Mouse (Mus musculus): Measurements from ENCODE around the gene Dhx34.

GRCm38 (mm10) chr7:16208781-16209665 lies 12.8 kb downstream of the Dhx34 start:
- peak; percentile 20 for TF ChIP-seq MAX (IDR thresholded peaks at IDR 0.05)
- TF ChIP-seq CTCF (IDR thresholded peaks at IDR 0.05; ENCODE audit: control insufficient read depth, insufficient read depth, insufficient read length): no peak
- no peak for TF ChIP-seq MYOG (IDR thresholded peaks at IDR 0.05; ENCODE audit: control insufficient read depth, extremely low read depth, insufficient read length)
